Mouse (Mus musculus): ENCODE results near the gene Gtsf1l.
"Not testable (repeated sequence)": the region's sequence is repeated elsewhere in the genome, so short reads cannot be mapped to it uniquely, and the experiment has no call there.

Gtsf1l gene

GRCm38 (mm10) chr2:163085047-163085446 lies 2.6 kb downstream of the Gtsf1l start:
- DNase-seq (ENCODE audit: low spot score) = no peak

- no peak for DNase-seq (ENCODE audit: low spot score)
Observed at GRCm38 (mm10) chr2:163084519-163084918, 3.1 kb downstream of the Gtsf1l start.

GRCm38 (mm10) chr2:163082591-163082990 lies 5.1 kb downstream of the Gtsf1l start:
- DNase-seq (ENCODE audit: low spot score) = no peak

GRCm38 (mm10) chr2:163079041-163079440 lies 8.6 kb downstream of the Gtsf1l start:
- no peak for DNase-seq (ENCODE audit: low spot score)

GRCm38 (mm10) chr2:163075234-163075633 lies 12.4 kb downstream of the Gtsf1l start:
- DNase-seq (ENCODE audit: low spot score) = no peak

- no peak for DNase-seq (ENCODE audit: low spot score)
Observed at GRCm38 (mm10) chr2:163074808-163075207, 12.8 kb downstream of the Gtsf1l start.

- no peak for DNase-seq (ENCODE audit: low spot score)
Observed at GRCm38 (mm10) chr2:163074006-163074405, 13.6 kb downstream of the Gtsf1l start.

- DNase-seq (ENCODE audit: low spot score) = no peak
Observed at GRCm38 (mm10) chr2:163073023-163073757, 14.5 kb downstream of the Gtsf1l start.

- DNase-seq (ENCODE audit: low spot score) = no peak
Observed at GRCm38 (mm10) chr2:163071590-163071989, 16.1 kb downstream of the Gtsf1l start.

- no peak for DNase-seq (ENCODE audit: low spot score)
Observed at GRCm38 (mm10) chr2:163070213-163070612, 17.4 kb downstream of the Gtsf1l start.

- DNase-seq (ENCODE audit: low spot score) = no peak
Observed at GRCm38 (mm10) chr2:163067233-163067632, 20.4 kb downstream of the Gtsf1l start.

GRCm38 (mm10) chr2:163066326-163066725 lies 21.3 kb downstream of the Gtsf1l start:
- DNase-seq (ENCODE audit: low spot score) = no peak

GRCm38 (mm10) chr2:163062119-163062508 lies 25.5 kb downstream of the Gtsf1l start:
- no peak for DNase-seq (ENCODE audit: low spot score)

- DNase-seq (ENCODE audit: low spot score) = no peak
Observed at GRCm38 (mm10) chr2:163061203-163062118, 26.2 kb downstream of the Gtsf1l start.

GRCm38 (mm10) chr2:163060630-163061029 lies 27.0 kb downstream of the Gtsf1l start:
- no peak for DNase-seq (ENCODE audit: low spot score)

- DNase-seq (ENCODE audit: low spot score) = not testable (repeated sequence)
Observed at GRCm38 (mm10) chr2:163058981-163059380, 28.7 kb downstream of the Gtsf1l start.

- no peak for DNase-seq (ENCODE audit: low spot score)
Observed at GRCm38 (mm10) chr2:163056584-163056983, 31.1 kb downstream of the Gtsf1l start.

- no peak for DNase-seq (ENCODE audit: low spot score)
Observed at GRCm38 (mm10) chr2:163055715-163056114, 31.9 kb downstream of the Gtsf1l start.

- DNase-seq (ENCODE audit: low spot score) = no peak
Observed at GRCm38 (mm10) chr2:163054891-163055494, 32.7 kb downstream of the Gtsf1l start.

GRCm38 (mm10) chr2:163054335-163054840 lies 33.3 kb downstream of the Gtsf1l start, which contains the start of gene Mybl2:
Gene Mybl2 (plus strand): TSS chr2:163054687.
- DNase-seq (ENCODE audit: low spot score) = peak; percentile 84

GRCm38 (mm10) chr2:163052826-163053225 lies 34.8 kb downstream of the Gtsf1l start:
- no peak for DNase-seq (ENCODE audit: low spot score)

- DNase-seq (ENCODE audit: low spot score) = no peak
Observed at GRCm38 (mm10) chr2:163052101-163052500, 35.6 kb downstream of the Gtsf1l start.
